In the genomic region with DNA sequence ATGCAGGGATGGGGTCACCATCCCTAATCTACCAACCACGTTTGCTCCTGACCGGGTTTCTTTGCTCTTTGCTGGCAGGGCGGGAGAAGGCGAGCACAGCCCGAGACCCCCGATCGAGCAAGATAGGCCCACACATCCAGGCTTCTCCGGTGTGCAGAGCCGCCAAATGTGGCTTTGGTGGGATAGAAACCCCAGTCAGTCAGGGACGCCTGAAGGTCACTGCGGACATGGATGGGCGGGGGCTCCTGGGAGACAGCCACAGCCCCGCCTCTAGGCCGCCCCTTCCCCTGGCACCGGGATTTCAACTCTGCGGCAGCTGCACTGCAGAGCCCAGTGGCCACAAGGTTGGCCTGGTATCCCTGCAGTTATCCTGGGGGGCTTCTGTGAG, we compare ENCODE assay signal across 10 mouse cellular contexts. TPM values are rescaled to one million over a fixed set of nuclear protein-coding genes. Genes with fewer than 3 reads are reported as not detected.
A peak's percentile ranks its signal among the peaks of the same experiment; 100 is the strongest.
DNase-seq lines count a peak whose midpoint lies in the region; ATAC-seq and TF ChIP-seq lines count a peak whose summit lies in the region.
"Had no signal": no experiment of that assay in that cellular context is flagged by ENCODE, and none has a peak within 500 bp of the region (broad histone marks: within the 10 kb centered on the region; RNA-seq: fewer than 3 reads in every experiment).

No protein-coding gene starts in this region.

- H3K27ac ChIP-seq in left cerebral cortex, adult 2 months = peak overlapping the region; percentile 97
- no peak overlapping the region for H3K27ac ChIP-seq in embryonic facial prominence, embryonic 12.5 days
- H3K27ac ChIP-seq in hindbrain, postnatal 0 days = peak overlapping the region; percentile 90
- peak overlapping the region; percentile 81 for H3K27ac ChIP-seq in neural tube, embryonic 13.5 days (replicated peaks)

- intact Hi-C loops in left cerebral cortex, adult 2 months (cut with DNase I) = no loop called here
- intact Hi-C loops in left cerebral cortex, postnatal 36 days (cut with DNase I) = no loop called here

- H3K27me3 ChIP-seq in embryonic facial prominence, embryonic 12.5 days = peaks cover 41% of the 10 kb centered on the region
- no peaks in the 10 kb centered on the region for H3K27me3 ChIP-seq in hindbrain, postnatal 0 days (ENCODE audit: insufficient read depth, low read length)
- peaks cover 48% of the 10 kb centered on the region for H3K27me3 ChIP-seq in neural tube, embryonic 13.5 days

- H3K36me3 ChIP-seq in embryonic facial prominence, embryonic 12.5 days = no peaks in the 10 kb centered on the region
- 0 out of 2 replicates have a peak, but pooled peaks cover 3% of the 10 kb centered on the region for H3K36me3 ChIP-seq in hindbrain, postnatal 0 days (ENCODE audit: insufficient read depth, low read length)
- H3K36me3 ChIP-seq in neural tube, embryonic 13.5 days = no peaks in the 10 kb centered on the region

- ATAC-seq in embryonic facial prominence, embryonic 12.5 days (ENCODE audit: insufficient number of reproducible peaks, insufficient read depth, low FRiP score, low TSS enrichment) = 0 out of 2 replicates have a peak, but pooled peaks have one; percentile 7
- peak; percentile 77 for ATAC-seq in hindbrain, postnatal 0 days
- peak; percentile 74 for ATAC-seq in neural tube, embryonic 13.5 days (ENCODE audit: low read depth)
- ATAC-seq: activated CD4-positive, CD25-positive, alpha-beta regulatory T cell, adult 4 months had no signal

- H3K4me3 ChIP-seq in left cerebral cortex, adult 2 months = peak overlapping the region; percentile 60
- peak overlapping the region; percentile 30 for H3K4me3 ChIP-seq in embryonic facial prominence, embryonic 12.5 days
- H3K4me3 ChIP-seq in hindbrain, postnatal 0 days (ENCODE audit: low read length) = peak overlapping the region; percentile 48
- peak overlapping the region; percentile 45 for H3K4me3 ChIP-seq in neural tube, embryonic 13.5 days
- H3K4me3 ChIP-seq: myocyte had no signal

- peaks cover 8% of the 10 kb centered on the region for H3K4me1 ChIP-seq in embryonic facial prominence, embryonic 12.5 days
- peaks cover 6% of the 10 kb centered on the region; the same call in 1 of the 2 replicates for H3K4me1 ChIP-seq in hindbrain, postnatal 0 days (ENCODE audit: insufficient read depth, low read length)
- H3K4me1 ChIP-seq in neural tube, embryonic 13.5 days (replicated peaks) = peaks cover 21% of the 10 kb centered on the region

- peak overlapping the region; percentile 70 for H3K4me2 ChIP-seq in embryonic facial prominence, embryonic 12.5 days (replicated peaks)
- peak overlapping the region; percentile 78 for H3K4me2 ChIP-seq in hindbrain, postnatal 0 days (ENCODE audit: low read depth, low read length)
- peak overlapping the region; percentile 73 for H3K4me2 ChIP-seq in neural tube, embryonic 13.5 days

- TF ChIP-seq CTCF in left cerebral cortex, adult 2 months (IDR thresholded peaks at IDR 0.05) = no peak
- no peak for TF ChIP-seq CTCF in hindbrain, postnatal 0 days (IDR thresholded peaks at IDR 0.05; ENCODE audit: low read depth)

- peak in 1 of 2 experiments; percentile 44 for DNase-seq in left cerebral cortex, adult 2 months (ENCODE audit: extremely low spot score in 1 of 2, low spot score in 2 of 2)
- no peak for DNase-seq in left cerebral cortex, postnatal 36 days (ENCODE audit: low spot score in 2 of 2)
- peak; percentile 59 for DNase-seq in hindbrain, postnatal 0 days (ENCODE audit: low spot score)
- no peak for DNase-seq in ovary, postnatal 14 days (ENCODE audit: low spot score)
- DNase-seq in adrenal gland, postnatal 36 days = no peak
- DNase-seq in ovary, adult 18-20 months (ENCODE audit: low spot score) = no peak

- no peaks in the 10 kb centered on the region for H3K9me3 ChIP-seq in embryonic facial prominence, embryonic 12.5 days
- H3K9me3 ChIP-seq in hindbrain, postnatal 0 days (ENCODE audit: low read length) = no peaks in the 10 kb centered on the region
- H3K9me3 ChIP-seq in neural tube, embryonic 13.5 days = no peaks in the 10 kb centered on the region

- under 1% methylated on average over 16 of the region's 16 CpGs for WGBS in embryonic facial prominence, embryonic 12.5 days
- 2% methylated on average over 16 of the region's 16 CpGs for WGBS in hindbrain, postnatal 0 days
- under 1% methylated on average over 16 of the region's 16 CpGs for WGBS in neural tube, embryonic 13.5 days

- H3K9ac ChIP-seq in embryonic facial prominence, embryonic 12.5 days = 0 out of 2 replicates have a peak overlapping the region, but pooled peaks have one; percentile 33
- peak overlapping the region; percentile 72 for H3K9ac ChIP-seq in hindbrain, postnatal 0 days (replicated peaks; ENCODE audit: low read length)
- peak overlapping the region; percentile 72 for H3K9ac ChIP-seq in neural tube, embryonic 13.5 days

RNA-seq across cellular contexts. Expression of a gene that starts 0.4 kb away (rescaled TPM):
- 100 to 1,000 TPM; 713 to 727 TPM for total RNA-seq in left cerebral cortex, adult 2 months (2021)
- total RNA-seq in left cerebral cortex, postnatal 36 days (2021) = 100 to 1,000 TPM; 644 to 792 TPM
- 3.5 and 4.3 TPM in 2 replicates for polyA plus RNA-seq in embryonic facial prominence, embryonic 12.5 days (2016; fragmentation: Nextera tagmentation; extraction: Ambion mirVana)
- total RNA-seq in hindbrain, postnatal 0 days (2014; rRNA removed) = 95.6 and 118 TPM in 2 replicates
- 257 and 267 TPM in 2 replicates for polyA plus RNA-seq in hindbrain, postnatal 0 days (2015; fragmentation: Nextera tagmentation; extraction: Ambion mirVana)
- 117 and 120 TPM in 2 replicates for polyA plus RNA-seq in neural tube, embryonic 13.5 days (2015; fragmentation: Nextera tagmentation; extraction: Ambion mirVana)
- 1 to 10 TPM; 1.9 to 2.1 TPM for total RNA-seq in adrenal gland, postnatal 36 days (2021)
- polyA plus RNA-seq: activated CD4-positive, CD25-positive, alpha-beta regulatory T cell, adult 4 months; myocyte had no signal

Comparison
In these comparisons a context has a peak if more than half of its experiments do, and no peak if none do; other contexts are left out.
1. ATAC-seq: peak in every context shown above with its lines; median percentile 77 in hindbrain, postnatal 0 days; 74 in neural tube, embryonic 13.5 days; 7 in embryonic facial prominence, embryonic 12.5 days.
2. RNA of a gene that starts 0.4 kb away (total RNA-seq): 644 to 792 TPM in left cerebral cortex, postnatal 36 days, 713 to 727 TPM in left cerebral cortex, adult 2 months and 95.6 to 118 TPM in hindbrain, postnatal 0 days; 1.9 to 2.1 TPM in adrenal gland, postnatal 36 days; every median in the first group is over 10 times any median in the second.
3. Peak in every context shown above with its lines, with median percentiles within 50 percentile points of each other: H3K4me3 ChIP-seq, H3K4me2 ChIP-seq and H3K9ac ChIP-seq.